Mouse (Mus musculus): Measurements from ENCODE around the gene Zfp54.
"Not testable (repeated sequence)": the region's sequence is repeated elsewhere in the genome, so short reads cannot be mapped to it uniquely, and the experiment has no call there.

GRCm38 (mm10) chr17:21478103-21478777 is 55.2 kb downstream of the Zfp54 start:
- TF ChIP-seq POLR2A, CTCF (IDR thresholded peaks at IDR 0.05; ENCODE audit: insufficient read depth, low read depth, low read length): not testable (repeated sequence)
